Mouse (Mus musculus) heart, postnatal 0 days (tissue): Measurements from ENCODE around the gene Iqcj. TPM values are rescaled to one million over a fixed set of nuclear protein-coding genes. Genes with fewer than 3 reads are reported as not detected.

Source experiments
- ATAC-seq: fragments of 200-750 bp; cut with Nextera tagmentation; 2 replicates; pipeline ENCODE4 v1.8.0; 2017; ENCODE audit warnings: low read depth, moderate number of reproducible peaks, moderate library complexity; ENCODE audit not compliant: insufficient read depth
- DNase-seq: peaks from one replicate; pipeline ENCODE4 v3.0.0-alpha.2; 2016; ENCODE audit warnings: low spot score
- H3K27ac ChIP-seq: fragments of 300-500 bp; sonication (generic); 2 replicates; pipeline ENCODE4 v1.5.1; 2014; ENCODE audit warnings: low read depth, mild to moderate bottlenecking
- H3K27me3 ChIP-seq: fragments of 300-500 bp; sonication (generic); 2 replicates; pipeline ENCODE4 v1.6.1; 2014; ENCODE audit warnings: low read length, mixed read lengths; ENCODE audit not compliant: control insufficient read depth, insufficient read depth
- H3K36me3 ChIP-seq: fragments of 300-500 bp; sonication (generic); replicated peaks from 2 replicates; pipeline ENCODE4 v1.6.1; 2014; ENCODE audit warnings: low read length, mixed read lengths; ENCODE audit not compliant: control insufficient read depth, insufficient read depth
- H3K4me1 ChIP-seq: fragments of 300-500 bp; sonication (generic); 2 replicates; pipeline ENCODE4 v1.6.1; 2014; ENCODE audit warnings: antibody characterized with exemption; ENCODE audit not compliant: control insufficient read depth, insufficient read depth
- H3K4me2 ChIP-seq: fragments of 300-500 bp; sonication (generic); 2 replicates; pipeline ENCODE4 v1.6.1; 2014; ENCODE audit warnings: low read depth, mild to moderate bottlenecking, low read length, moderate library complexity
- H3K4me3 ChIP-seq: fragments of 300-500 bp; sonication (generic); 2 replicates; pipeline ENCODE4 v1.5.1; 2014; ENCODE audit warnings: low read depth, low read length
- H3K9ac ChIP-seq: fragments of 300-500 bp; sonication (generic); replicated peaks from 2 replicates; pipeline ENCODE4 v1.6.1; 2014; ENCODE audit warnings: low read depth, low read length, mixed read lengths
- H3K9me3 ChIP-seq: fragments of 300-500 bp; sonication (generic); replicated peaks from 2 replicates; pipeline ENCODE4 v1.6.1; 2016; ENCODE audit warnings: low read length; ENCODE audit not compliant: control insufficient read depth
- CTCF ChIP-seq: IDR thresholded peaks from 2 replicates; pipeline ENCODE4 v1.5.1; 2016; ENCODE audit warnings: antibody characterized with exemption, control low read depth, low read depth
- EP300 ChIP-seq: IDR thresholded peaks from 2 replicates; pipeline ENCODE4 v1.6.1; 2016; ENCODE audit warnings: antibody characterized with exemption, low read depth
- WGBS: fragments of 180-500 bp; shearing (Covaris S2); extraction: QIAGEN DNeasy Blood & Tissue Kit; methylation state at CpG from one replicate; pipeline ENCODE4 v1.1.7; 2014; 5-methylcytosine and 5-hydroxymethylcytosine counted together
- polyA plus RNA-seq: library from polyadenylated mRNA; unstranded; fragments of >200 nt; fragmentation: Nextera tagmentation; extraction: Ambion mirVana; gene quantifications from 2 replicates; pipeline ENCODE4 v1.2.1, GENCODE M21; 2015
- total RNA-seq: library from RNA; depleted of rRNA; stranded (reverse); fragments of >200 nt; gene quantifications from 2 replicates; pipeline ENCODE4 v1.2.3, GENCODE M21; 2014; ENCODE audit warnings: low replicate concordance

Iqcj gene
- total and polyA plus RNA-seq, 2 experiments from 2014 or later = not detected

- DNase-seq = no peak
- no peak for TF ChIP-seq EP300
- no peak for TF ChIP-seq CTCF
- Histone ChIP-seq H3K9ac (no peak overlapping the region), H3K9me3 (no peaks in the 10 kb centered on the region), H3K36me3 (no peaks in the 10 kb centered on the region), H3K4me2 (peak overlapping the region; percentile 46), H3K4me3 (peak overlapping the region; percentile 19), H3K27ac (no peak overlapping the region), H3K27me3 (no peaks in the 10 kb centered on the region), H3K4me1 (no peaks in the 10 kb centered on the region)
- ATAC-seq = no peak; the same call in 1 of the 2 replicates
- WGBS = 20% methylated on average over 13 of the region's 13 CpGs
These were observed 163.1 kb downstream of the Iqcj start for GRCm38 (mm10) chr3:68055071-68055470.

GRCm38 (mm10) chr3:68056373-68057275 is 164.6 kb downstream of the Iqcj start:
- H3K36me3 ChIP-seq = no peaks in the 10 kb centered on the region
- peak overlapping the region; percentile 51 for H3K4me2 ChIP-seq
- TF ChIP-seq EP300 (no peak), CTCF (peak; percentile 85)
- H3K9me3 ChIP-seq = no peaks in the 10 kb centered on the region
- H3K4me1 ChIP-seq = no peaks in the 10 kb centered on the region
- no peak overlapping the region for H3K9ac ChIP-seq
- 45% methylated on average over 23 of the region's 23 CpGs for WGBS
- DNase-seq (peak; percentile 77), ATAC-seq (no peak)
- H3K27ac ChIP-seq = no peak overlapping the region
- no peaks in the 10 kb centered on the region for H3K27me3 ChIP-seq
- peak overlapping the region; percentile 44 for H3K4me3 ChIP-seq

- H3K9ac ChIP-seq = no peak overlapping the region
- no peak overlapping the region for H3K4me3 ChIP-seq
- no peaks in the 10 kb centered on the region for H3K9me3 ChIP-seq
- TF ChIP-seq CTCF = peak; percentile 80
- no peak for TF ChIP-seq EP300
- H3K4me2 ChIP-seq = no peak overlapping the region
- no peaks in the 10 kb centered on the region for H3K4me1 ChIP-seq
- H3K27me3 ChIP-seq = no peaks in the 10 kb centered on the region
- H3K27ac ChIP-seq = no peak overlapping the region
- no peak for ATAC-seq
- WGBS = 41% methylated on average over 2 of the region's 2 CpGs
- H3K36me3 ChIP-seq = no peaks in the 10 kb centered on the region
- DNase-seq = no peak
These were observed 167.3 kb downstream of the Iqcj start for GRCm38 (mm10) chr3:68059162-68059800.

- H3K9me3 ChIP-seq = no peaks in the 10 kb centered on the region
- no peak within 1 kb of the TSS for H3K4me3 ChIP-seq
- no peaks in the 10 kb centered on the region for H3K4me1 ChIP-seq
- no peak within 1 kb of the TSS for H3K27ac ChIP-seq
- no peak within 1 kb of the TSS for H3K9ac ChIP-seq
- ATAC-seq (no peak; the same call in 1 of the 2 replicates), DNase-seq (peak; percentile 40)
- WGBS = 23% methylated on average over 12 of the region's 12 CpGs
- TF ChIP-seq EP300 (no peak), CTCF (no peak)
- H3K27me3 ChIP-seq = no peaks in the 10 kb centered on the region
- no peaks in the 10 kb centered on the region for H3K36me3 ChIP-seq
- H3K4me2 ChIP-seq = no peak within 1 kb of the TSS
These were observed 172.7 kb downstream of the Iqcj start, which contains the start of gene Schip1 for GRCm38 (mm10) chr3:68064731-68065130. TSS of gene Schip1 (plus strand) at chr3:68064802.

GRCm38 (mm10) chr3:68071395-68072386 is 179.7 kb downstream of the Iqcj start:
- WGBS = 53% methylated on average over 9 of the region's 9 CpGs
- Histone ChIP-seq H3K9ac (no peak overlapping the region), H3K4me2 (no peak overlapping the region), H3K4me1 (no peaks in the 10 kb centered on the region), H3K9me3 (no peaks in the 10 kb centered on the region), H3K27me3 (no peaks in the 10 kb centered on the region), H3K36me3 (no peaks in the 10 kb centered on the region), H3K4me3 (no peak overlapping the region), H3K27ac (no peak overlapping the region)
- DNase-seq = no peak
- ATAC-seq = no peak
- TF ChIP-seq EP300 = no peak
